Mouse (Mus musculus): ENCODE measurements around the gene Med13l.

Gene Med13l

GRCm38 (mm10) chr5:118560385-118561085 lies at the start of gene Med13l:
TSS of gene Med13l (plus strand) at chr5:118560679.
- peak; percentile 58 to 68 for DNase-seq

DNA sequence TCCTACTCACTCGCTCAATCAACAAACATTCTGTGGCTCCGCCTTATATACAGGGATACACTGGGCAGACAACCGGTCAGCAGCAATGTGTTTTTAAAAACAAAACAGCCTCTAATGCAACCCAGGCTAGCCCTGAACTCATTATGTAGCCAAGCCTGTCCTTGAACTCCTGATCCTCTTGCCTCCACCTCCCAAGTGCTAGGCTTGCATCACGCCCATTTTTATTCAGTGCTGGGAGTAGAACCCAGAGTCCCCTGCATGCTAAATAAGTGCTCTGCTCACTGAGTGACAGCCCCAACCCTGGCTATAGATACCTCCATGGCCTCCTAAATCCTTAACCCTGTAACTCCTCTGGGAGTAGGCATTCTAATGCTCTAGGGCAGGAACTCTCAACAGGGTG lies 49.5 kb upstream of the Med13l start:
- no peak for DNase-seq

- no peak for DNase-seq
Observed at GRCm38 (mm10) chr5:118513005-118513404, 47.5 kb upstream of the Med13l start.

DNA sequence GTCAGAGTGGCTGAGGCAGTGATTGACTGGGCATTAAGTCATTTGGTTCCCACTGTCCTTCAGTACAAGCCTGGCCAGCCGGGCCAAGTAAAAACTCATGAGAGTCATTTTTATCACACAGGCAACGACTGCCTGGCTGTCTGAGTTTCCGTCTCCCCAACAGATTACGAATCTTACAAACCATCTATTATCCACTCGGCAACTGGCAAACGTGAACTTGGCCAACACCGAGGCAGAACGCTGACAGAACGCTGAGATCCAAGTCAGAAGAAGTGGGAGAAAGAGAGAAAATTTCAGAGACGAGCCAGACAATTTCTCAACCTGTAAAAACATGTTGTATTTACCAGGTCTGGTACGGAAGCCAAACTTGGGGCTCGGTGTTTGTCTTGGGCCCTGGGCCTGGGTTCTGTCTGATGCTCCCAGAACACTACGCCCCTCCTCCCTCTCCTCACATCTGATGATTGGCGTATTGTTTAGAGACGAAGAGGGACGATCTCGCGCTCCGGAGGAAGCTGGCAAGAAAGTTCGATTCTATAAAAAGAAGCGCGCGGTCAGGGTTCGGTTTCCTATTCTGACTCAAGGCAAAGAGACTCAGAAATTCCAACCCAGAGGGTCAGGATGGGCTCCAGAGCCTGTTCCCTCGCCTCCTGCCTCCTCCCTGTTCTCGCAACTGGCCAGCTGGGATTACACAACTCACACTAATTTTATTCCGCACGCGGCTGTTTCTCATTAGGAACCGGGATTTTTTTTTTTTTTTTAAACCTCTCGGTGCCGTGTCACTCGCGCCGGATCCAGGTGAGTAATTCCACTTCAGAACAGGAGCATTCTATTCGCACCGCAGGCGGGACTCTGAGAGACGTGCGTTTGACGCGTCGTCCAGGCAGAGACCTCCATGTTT lies 46.6 kb upstream of the Med13l start:
- peak in 1 of 2 experiments; percentile 21 for DNase-seq

GRCm38 (mm10) chr5:118514527-118514831 lies 46.0 kb upstream of the Med13l start:
- DNase-seq, result no peak

DNA sequence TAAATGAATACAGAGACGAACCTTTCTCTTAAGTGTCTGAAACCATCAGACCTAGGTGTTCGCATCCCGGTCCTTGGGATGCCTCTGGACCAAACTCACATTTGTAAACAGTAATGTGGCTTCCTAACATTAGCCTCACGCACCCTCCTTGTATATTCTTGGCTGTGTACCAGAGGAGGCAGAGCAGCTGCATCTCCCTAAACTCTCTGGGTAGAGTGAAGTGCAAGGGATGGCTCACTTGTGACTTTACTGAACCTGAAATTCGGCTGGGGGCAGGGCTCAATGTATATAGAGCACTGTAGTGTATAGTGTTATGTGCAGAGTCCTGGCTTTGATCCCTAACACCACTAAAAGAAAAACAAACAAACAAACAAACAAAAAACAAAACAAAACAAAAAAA lies 45.6 kb upstream of the Med13l start:
- DNase-seq, result no peak

DNA sequence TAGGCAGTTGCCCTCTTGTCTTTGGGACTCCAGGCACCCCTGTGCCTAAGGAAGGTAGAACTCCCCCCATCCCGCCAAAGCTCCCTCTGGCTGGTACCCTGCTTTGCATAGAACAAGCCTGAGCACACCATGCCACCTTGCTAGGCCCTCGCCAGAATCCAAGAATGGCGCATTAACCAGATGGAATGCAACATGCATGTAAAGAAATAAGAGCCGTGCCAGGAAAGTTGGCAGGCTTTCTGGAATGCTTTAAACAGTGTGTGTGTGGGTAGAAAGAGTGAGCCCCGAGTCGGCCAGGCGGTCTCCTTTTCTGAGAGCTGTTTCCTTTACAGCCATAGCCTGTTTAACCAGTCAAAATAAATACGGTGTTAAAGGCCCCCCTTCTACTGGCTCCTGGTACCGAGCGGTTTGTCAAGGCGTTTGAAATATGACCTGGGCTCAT lies 45.2 kb upstream of the Med13l start:
- no peak for DNase-seq

- DNase-seq, result no peak
Observed at GRCm38 (mm10) chr5:118516066-118516465, 44.4 kb upstream of the Med13l start.

- DNase-seq, result no peak
Observed at GRCm38 (mm10) chr5:118516470-118516869, 44.0 kb upstream of the Med13l start.

- DNase-seq, result no peak
Observed at GRCm38 (mm10) chr5:118520457-118520856, 40.0 kb upstream of the Med13l start.

- no peak for DNase-seq
Observed at GRCm38 (mm10) chr5:118524400-118524799, 36.1 kb upstream of the Med13l start.

- DNase-seq, result no peak
Observed at GRCm38 (mm10) chr5:118525634-118526033, 34.8 kb upstream of the Med13l start.

DNA sequence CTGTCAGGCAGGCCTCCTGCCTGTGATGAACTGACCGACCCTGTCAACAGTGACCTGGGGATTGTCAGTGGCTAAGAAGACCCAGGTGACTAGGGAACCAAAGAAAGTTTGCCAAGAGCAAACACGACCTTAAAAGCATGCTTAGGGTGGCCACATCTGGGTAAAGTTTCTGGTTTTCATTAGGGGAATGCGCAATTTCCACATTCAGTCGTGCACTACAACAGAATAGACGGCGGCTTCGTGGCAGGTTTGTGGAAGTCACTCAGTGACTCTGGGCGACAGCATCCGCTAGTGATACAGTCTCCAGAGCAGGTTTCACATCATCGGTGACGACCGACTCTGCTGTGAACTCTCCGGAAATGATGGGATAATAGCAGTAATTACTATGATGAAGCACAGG lies 34.0 kb upstream of the Med13l start:
- no peak for DNase-seq

DNA sequence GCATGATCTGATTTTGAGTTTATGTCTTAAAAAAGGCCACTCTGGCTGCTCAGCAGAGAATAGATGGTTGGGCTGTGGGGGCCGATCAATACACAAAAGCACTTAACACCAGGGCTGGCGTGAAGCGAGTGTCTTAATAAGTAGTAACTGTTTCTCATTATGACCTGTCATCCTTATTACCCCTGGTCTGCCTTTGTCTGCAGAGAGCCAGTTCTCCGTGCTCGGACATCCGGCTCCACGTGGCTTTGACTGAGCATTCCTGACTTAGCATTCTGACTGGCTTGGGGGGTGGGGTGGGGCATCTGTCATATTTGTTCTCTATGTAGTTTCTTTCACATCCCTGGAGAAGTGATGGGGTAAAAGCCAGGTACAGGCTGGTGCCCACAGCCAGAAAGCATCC lies 31.2 kb upstream of the Med13l start:
- DNase-seq, result no peak

- DNase-seq, result no peak
Observed at GRCm38 (mm10) chr5:118532125-118532524, 28.4 kb upstream of the Med13l start.

- no peak for DNase-seq
Observed at GRCm38 (mm10) chr5:118532659-118533058, 27.8 kb upstream of the Med13l start.

- DNase-seq, result no peak
Observed at GRCm38 (mm10) chr5:118534407-118534921, 26.0 kb upstream of the Med13l start.

DNA sequence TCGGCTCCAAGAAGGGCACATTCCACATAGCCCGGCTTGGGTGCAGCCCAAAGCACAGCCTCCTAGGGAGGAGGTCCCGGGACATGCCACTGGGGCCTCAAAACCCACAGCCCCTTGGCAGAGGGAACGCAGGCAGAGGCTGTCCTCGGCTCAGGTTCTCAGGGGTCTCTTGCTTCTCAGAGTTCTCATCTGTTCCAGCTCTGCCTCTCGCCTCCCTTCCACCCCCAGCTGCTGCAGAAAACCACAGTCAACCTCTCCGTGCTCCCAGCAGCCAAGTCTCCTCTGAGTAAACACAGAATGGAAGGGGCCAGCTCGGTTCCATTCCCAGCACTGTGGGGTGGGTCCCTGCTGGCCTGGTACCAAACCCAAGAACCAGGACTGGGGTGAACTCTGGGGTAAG lies 25.3 kb upstream of the Med13l start:
- DNase-seq, result no peak

GRCm38 (mm10) chr5:118538487-118538886 lies 22.0 kb upstream of the Med13l start:
- no peak for DNase-seq

- DNase-seq, result no peak
Observed at GRCm38 (mm10) chr5:118543816-118544215, 16.7 kb upstream of the Med13l start.

DNA sequence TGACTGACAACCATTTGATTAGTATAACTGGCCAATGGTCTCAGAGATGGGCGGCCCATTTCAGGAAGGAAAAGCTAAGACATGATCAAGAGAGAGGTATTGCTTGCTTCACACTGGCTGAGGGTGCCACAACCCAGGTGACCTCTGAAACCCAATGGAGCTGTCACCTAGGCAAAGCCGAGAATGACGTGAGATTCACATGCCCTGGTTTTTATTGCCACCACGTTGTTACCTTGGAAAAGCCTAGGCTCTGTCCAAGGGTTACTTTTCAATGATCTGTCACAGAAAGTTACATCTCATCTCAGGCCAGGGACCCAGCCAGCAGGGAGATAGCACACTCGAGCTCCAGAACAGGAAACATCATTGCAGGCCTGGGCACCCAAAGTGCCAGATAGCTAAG lies 10.0 kb upstream of the Med13l start:
- DNase-seq, result no peak

DNA sequence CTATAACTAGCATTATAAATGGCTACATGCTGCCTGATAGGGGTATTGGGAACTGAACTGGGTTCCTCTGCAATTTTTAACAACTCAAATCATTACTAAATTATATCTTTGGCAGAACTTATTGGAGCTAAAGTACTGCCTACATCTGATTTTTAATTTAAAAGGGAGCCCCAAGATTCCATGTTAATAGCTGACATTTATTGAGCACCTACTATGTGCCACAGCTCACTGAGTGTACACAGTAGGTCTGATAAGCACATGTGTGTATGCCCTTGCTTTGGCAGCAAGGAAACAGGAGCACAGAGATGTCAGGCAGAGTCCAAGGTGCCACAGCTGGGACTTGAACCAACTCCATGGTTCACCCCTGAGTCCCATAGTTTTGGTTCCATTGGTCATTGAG lies 7.2 kb upstream of the Med13l start:
- DNase-seq, result no peak

GRCm38 (mm10) chr5:118555305-118555704 lies 5.2 kb upstream of the Med13l start:
- no peak for DNase-seq

DNA sequence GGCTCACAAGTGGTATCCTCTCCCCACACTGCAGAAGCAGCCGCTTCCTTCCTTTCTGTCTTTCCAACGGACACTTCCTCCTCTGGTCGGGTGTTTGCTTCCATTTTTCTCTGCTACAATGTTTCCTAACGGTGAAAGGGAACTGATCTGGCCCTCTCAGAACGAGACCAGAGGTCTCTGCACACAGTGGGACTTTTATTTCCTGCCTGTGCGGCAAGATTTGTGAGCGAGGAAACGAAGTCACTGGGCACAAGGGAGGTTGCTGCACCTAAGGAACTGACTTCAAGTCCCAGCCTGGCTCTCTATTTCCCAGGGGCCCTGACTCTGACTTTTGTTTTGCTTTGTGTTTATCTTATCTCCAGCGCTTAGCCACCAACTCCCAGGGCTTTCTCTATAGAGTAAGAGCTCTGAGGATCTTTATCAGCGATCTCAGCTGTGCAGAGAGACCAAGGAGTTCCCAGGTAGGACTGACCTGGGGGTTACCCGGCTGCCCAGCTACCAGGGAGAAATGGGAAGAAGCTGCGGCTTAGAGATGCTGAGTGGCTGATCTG lies 4.0 kb upstream of the Med13l start:
- DNase-seq, result no peak

All from spleen, adult 18-20 months (tissue).